Mouse (Mus musculus): Measurements from ENCODE around the gene Cobl. TPM values are rescaled to one million over a fixed set of nuclear protein-coding genes. Genes with fewer than 3 reads are reported as not detected.

The Cobl gene
- polyA plus RNA-seq, 1 experiment from 2014 or later = 5.6 TPM

DNA sequence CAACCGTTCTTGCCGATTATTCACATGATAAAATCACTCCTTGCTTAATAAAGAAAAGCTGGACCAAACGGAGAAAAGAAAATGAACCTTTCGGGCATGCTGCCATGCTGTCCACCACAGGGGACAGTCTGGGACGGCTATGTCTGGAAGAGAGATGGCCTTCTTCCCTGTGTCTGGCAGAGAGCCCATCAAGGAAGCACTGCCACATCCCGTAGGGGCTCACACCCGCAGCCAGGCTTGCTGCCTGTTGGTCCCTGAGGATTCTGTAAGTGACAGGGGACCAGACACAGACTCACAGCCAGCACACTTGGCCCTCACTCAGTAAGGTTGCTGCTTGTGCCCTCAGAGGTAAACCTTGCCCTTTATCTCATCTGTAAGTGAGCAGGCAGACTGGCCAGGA is 235.3 kb downstream of the Cobl start:
- Histone ChIP-seq H3K4me2 (ENCODE audit: low read depth) (no peak overlapping the region), H3K27me3 (ENCODE audit: control insufficient read depth, insufficient read depth, low read length) (no peaks in the 10 kb centered on the region), H3K9ac (ENCODE audit: low read length) (no peak overlapping the region), H3K27ac (ENCODE audit: low read depth, low read length) (no peak overlapping the region), H3K36me3 (ENCODE audit: control insufficient read depth, insufficient read depth, low read length) (no peaks in the 10 kb centered on the region), H3K4me3 (ENCODE audit: low read depth, low read length) (no peak overlapping the region), H3K9me3 (ENCODE audit: control insufficient read depth, low read length) (no peaks in the 10 kb centered on the region), H3K4me1 (ENCODE audit: control insufficient read depth, insufficient read depth, low read length) (no peaks in the 10 kb centered on the region)
- 86% methylated on average over 7 of the region's 7 CpGs for WGBS
- ATAC-seq (ENCODE audit: insufficient read depth, low FRiP score, low TSS enrichment) = no peak
- no peak for DNase-seq (ENCODE audit: low spot score)

DNA sequence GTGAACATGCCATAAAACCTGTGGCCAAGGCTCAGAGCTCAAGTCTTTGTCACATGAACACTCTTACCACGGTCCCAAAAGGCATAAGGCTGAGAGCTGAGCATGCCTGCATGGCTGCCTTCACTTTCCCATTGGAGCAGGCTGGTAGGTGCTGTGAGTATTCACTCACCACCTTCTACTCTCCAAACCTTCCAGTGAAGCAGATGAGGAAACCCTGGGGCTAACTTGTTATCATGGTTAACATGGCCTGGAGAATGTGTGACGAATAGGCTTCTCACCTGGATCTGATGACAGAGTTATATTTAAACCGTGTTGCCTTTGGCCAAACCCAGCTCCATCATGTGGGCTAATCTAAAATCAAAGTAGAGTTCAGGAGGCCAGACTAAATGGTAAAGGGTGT is 237.4 kb downstream of the Cobl start:
- Histone ChIP-seq H3K27ac (ENCODE audit: low read depth, low read length) (no peak overlapping the region), H3K9me3 (ENCODE audit: control insufficient read depth, low read length) (no peaks in the 10 kb centered on the region), H3K4me3 (ENCODE audit: low read depth, low read length) (no peak overlapping the region), H3K27me3 (ENCODE audit: control insufficient read depth, insufficient read depth, low read length) (no peaks in the 10 kb centered on the region), H3K36me3 (ENCODE audit: control insufficient read depth, insufficient read depth, low read length) (no peaks in the 10 kb centered on the region), H3K9ac (ENCODE audit: low read length) (no peak overlapping the region), H3K4me1 (ENCODE audit: control insufficient read depth, insufficient read depth, low read length) (no peaks in the 10 kb centered on the region), H3K4me2 (ENCODE audit: low read depth) (no peak overlapping the region)
- DNase-seq (ENCODE audit: low spot score) = no peak
- no peak for ATAC-seq (ENCODE audit: insufficient read depth, low FRiP score, low TSS enrichment)
- WGBS = 89% methylated on average over 3 of the region's 3 CpGs

DNA sequence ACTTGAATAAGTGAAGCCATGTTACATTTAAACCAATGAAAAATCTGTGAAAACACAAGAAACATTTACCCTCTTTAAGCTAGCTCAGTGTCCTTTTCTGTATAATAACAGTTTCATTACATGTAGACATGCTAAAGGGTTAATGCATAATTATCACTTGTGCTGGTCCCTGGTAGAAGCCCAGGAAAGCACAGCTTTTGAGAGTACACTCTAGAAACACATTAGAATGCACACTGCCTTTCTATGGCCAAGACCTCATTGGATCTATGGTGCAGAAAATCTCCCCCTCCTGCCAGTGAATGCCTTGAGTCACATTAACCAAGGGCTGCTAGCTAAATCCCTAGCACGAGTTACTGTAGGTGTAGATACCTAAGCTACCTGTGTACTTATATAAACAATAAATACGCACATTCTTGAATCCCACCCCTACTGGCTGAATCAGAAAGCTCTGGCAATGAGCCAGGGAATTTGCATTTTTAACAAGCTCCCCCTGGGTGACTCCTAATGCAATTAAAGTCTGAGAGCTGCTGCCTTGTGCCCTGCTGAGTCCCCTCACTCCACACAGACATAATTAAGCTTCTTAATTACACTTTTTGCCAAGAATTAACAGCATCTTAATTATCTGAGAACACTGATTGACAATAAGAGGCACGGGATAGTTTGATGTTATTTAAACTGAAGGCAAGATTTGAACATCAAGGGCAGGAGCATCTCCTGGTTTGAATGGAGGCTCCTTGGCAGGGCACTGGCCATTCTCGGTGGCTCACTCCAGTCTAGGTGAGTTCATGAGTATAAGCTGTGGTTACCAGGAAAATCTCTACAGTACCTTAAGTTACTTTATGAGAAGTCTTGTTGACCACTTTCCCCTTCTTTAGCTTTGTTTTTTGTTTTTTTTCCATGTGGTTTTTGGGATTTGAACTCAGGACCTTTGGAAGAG is 244.9 kb downstream of the Cobl start:
- Histone ChIP-seq H3K4me2 (ENCODE audit: low read depth) (no peak overlapping the region), H3K4me3 (ENCODE audit: low read depth, low read length) (no peak overlapping the region), H3K36me3 (ENCODE audit: control insufficient read depth, insufficient read depth, low read length) (no peaks in the 10 kb centered on the region), H3K9me3 (ENCODE audit: control insufficient read depth, low read length) (no peaks in the 10 kb centered on the region), H3K9ac (ENCODE audit: low read length) (no peak overlapping the region), H3K4me1 (ENCODE audit: control insufficient read depth, insufficient read depth, low read length) (no peaks in the 10 kb centered on the region), H3K27me3 (ENCODE audit: control insufficient read depth, insufficient read depth, low read length) (no peaks in the 10 kb centered on the region), H3K27ac (ENCODE audit: low read depth, low read length) (no peak overlapping the region)
- DNase-seq (ENCODE audit: low spot score) (no peak), ATAC-seq (ENCODE audit: insufficient read depth, low FRiP score, low TSS enrichment) (no peak)
- WGBS = 55% methylated on average over 4 of the region's 4 CpGs

DNA sequence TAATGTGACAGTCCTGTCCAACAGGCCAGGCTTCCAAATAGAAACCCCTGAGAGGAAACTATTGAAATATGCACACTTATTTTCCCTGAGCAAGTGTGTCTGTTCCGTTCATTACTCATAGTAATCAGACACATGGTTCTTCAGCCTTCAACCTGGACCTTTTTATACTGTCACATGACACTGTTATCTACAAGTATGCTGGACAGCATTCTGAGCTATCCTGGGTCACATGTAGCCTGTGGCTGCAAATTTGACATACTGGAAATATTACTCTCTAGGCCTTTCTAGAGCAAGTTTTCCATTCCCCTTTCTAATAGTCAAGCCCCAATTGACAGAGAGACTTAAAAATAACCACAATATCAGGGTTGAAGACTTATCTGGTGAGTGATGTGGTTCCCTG is 247.9 kb downstream of the Cobl start:
- Histone ChIP-seq H3K36me3 (ENCODE audit: control insufficient read depth, insufficient read depth, low read length) (no peaks in the 10 kb centered on the region), H3K9me3 (ENCODE audit: control insufficient read depth, low read length) (no peaks in the 10 kb centered on the region), H3K4me3 (ENCODE audit: low read depth, low read length) (no peak overlapping the region), H3K9ac (ENCODE audit: low read length) (no peak overlapping the region), H3K4me2 (ENCODE audit: low read depth) (no peak overlapping the region), H3K4me1 (ENCODE audit: control insufficient read depth, insufficient read depth, low read length) (no peaks in the 10 kb centered on the region), H3K27ac (ENCODE audit: low read depth, low read length) (no peak overlapping the region), H3K27me3 (ENCODE audit: control insufficient read depth, insufficient read depth, low read length) (no peaks in the 10 kb centered on the region)
- WGBS = 97% methylated on average over 1 of the region's 1 CpGs
- DNase-seq (ENCODE audit: low spot score) (no peak), ATAC-seq (ENCODE audit: insufficient read depth, low FRiP score, low TSS enrichment) (no peak)

DNA sequence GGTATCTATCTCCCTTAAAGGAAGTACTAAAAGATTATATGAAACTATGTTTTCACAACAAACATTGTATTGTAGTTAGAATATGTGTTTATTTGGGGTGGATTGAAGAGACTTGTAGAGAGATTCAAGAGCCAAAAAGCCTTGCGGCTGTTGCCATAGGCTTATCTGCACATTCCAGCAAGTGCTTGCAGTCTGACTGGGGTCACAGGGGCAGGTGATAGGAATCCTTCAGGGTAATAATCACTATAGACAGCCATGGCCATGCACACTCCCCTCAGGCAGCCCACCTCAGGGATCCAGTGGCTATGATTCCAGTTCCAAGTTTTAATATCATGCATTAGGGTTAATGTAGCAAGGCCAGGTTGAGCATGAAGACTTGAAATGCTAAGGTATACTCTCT is 249.2 kb downstream of the Cobl start:
- DNase-seq (ENCODE audit: low spot score) (no peak), ATAC-seq (ENCODE audit: insufficient read depth, low FRiP score, low TSS enrichment) (no peak)
- H3K27ac ChIP-seq (ENCODE audit: low read depth, low read length) = no peak overlapping the region
- H3K4me2 ChIP-seq (ENCODE audit: low read depth) = no peak overlapping the region
- H3K9ac ChIP-seq (ENCODE audit: low read length) = no peak overlapping the region
- no peaks in the 10 kb centered on the region for H3K4me1 ChIP-seq (ENCODE audit: control insufficient read depth, insufficient read depth, low read length)
- H3K9me3 ChIP-seq (ENCODE audit: control insufficient read depth, low read length) = no peaks in the 10 kb centered on the region
- H3K4me3 ChIP-seq (ENCODE audit: low read depth, low read length) = no peak overlapping the region
- WGBS = 89% methylated on average over 1 of the region's 1 CpGs
- no peaks in the 10 kb centered on the region for H3K36me3 ChIP-seq (ENCODE audit: control insufficient read depth, insufficient read depth, low read length)
- no peaks in the 10 kb centered on the region for H3K27me3 ChIP-seq (ENCODE audit: control insufficient read depth, insufficient read depth, low read length)

DNA sequence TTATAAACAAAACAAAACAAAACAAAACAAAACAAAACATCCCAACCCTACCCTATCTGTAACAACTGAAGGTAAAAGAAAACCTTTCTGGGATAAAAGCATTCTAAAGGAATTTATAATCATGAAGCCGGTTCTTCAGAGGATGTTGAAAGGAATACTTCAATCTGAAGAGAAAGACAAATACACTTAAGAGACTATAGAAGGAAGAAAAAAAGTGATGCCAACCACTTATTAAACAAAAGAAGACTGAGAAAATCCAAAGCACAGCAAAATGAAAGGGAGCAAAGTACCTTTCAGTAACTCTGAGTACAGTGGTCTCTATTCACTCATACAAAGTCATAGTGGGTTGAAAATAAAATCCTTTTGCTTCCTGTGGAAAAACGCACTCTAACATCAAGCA is 256.2 kb downstream of the Cobl start:
- no peaks in the 10 kb centered on the region for H3K36me3 ChIP-seq (ENCODE audit: control insufficient read depth, insufficient read depth, low read length)
- 72% methylated on average over 2 of the region's 2 CpGs for WGBS
- no peaks in the 10 kb centered on the region for H3K27me3 ChIP-seq (ENCODE audit: control insufficient read depth, insufficient read depth, low read length)
- no peak for DNase-seq (ENCODE audit: low spot score)
- H3K9ac ChIP-seq (ENCODE audit: low read length) = no peak overlapping the region
- H3K9me3 ChIP-seq (ENCODE audit: control insufficient read depth, low read length) = no peaks in the 10 kb centered on the region
- no peaks in the 10 kb centered on the region for H3K4me1 ChIP-seq (ENCODE audit: control insufficient read depth, insufficient read depth, low read length)
- H3K4me2 ChIP-seq (ENCODE audit: low read depth) = no peak overlapping the region
- H3K27ac ChIP-seq (ENCODE audit: low read depth, low read length) = no peak overlapping the region
- no peak for ATAC-seq (ENCODE audit: insufficient read depth, low FRiP score, low TSS enrichment)
- no peak overlapping the region for H3K4me3 ChIP-seq (ENCODE audit: low read depth, low read length)

DNA sequence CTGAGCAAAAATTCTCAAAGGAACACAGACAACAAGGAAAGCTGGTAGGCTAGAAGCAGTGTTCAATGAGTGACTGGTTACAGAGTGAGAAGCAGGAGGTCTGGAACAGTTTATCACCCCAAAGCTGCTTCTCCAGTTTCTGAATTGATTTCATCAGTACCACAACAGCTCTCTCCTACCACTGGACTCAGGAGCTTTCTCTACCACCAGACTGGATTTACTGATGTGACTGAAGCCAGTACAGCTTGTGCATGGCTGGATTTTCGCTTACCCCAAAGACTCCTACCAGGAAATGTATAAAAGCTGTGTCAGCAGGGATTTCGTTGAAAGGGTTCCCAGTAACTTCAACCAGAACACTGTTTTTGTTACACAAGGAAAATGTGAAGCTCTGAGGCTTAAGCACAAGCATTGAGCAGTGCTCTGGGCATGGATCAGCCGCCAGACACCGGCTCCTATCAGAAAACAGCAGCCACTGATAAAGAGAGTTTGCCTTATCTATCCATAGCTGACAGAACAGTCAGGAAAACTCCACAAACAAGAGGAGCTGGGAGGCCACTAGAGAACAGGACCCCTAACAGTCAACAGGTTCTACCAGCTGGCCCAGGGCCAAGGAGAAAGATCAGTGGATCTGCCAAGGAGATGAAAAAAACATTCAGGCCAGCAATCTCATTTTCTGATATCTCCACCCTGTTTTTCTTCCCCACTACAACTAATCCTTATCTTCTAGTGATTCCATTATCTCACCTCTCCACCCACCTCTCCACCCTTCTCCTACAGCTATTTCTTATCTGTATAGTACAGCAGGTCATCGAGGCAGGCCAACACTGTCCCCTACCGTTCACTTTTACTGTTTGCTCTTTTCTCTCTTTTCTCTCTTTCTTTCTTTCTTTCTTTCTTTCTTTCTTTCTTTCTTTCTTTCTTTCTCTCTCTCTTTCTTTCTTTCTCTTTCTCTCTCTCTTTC is 259.3 kb downstream of the Cobl start:
- Histone ChIP-seq H3K9me3 (ENCODE audit: control insufficient read depth, low read length) (no peaks in the 10 kb centered on the region), H3K4me3 (ENCODE audit: low read depth, low read length) (no peak overlapping the region), H3K9ac (ENCODE audit: low read length) (no peak overlapping the region), H3K4me2 (ENCODE audit: low read depth) (no peak overlapping the region), H3K36me3 (ENCODE audit: control insufficient read depth, insufficient read depth, low read length) (no peaks in the 10 kb centered on the region), H3K4me1 (ENCODE audit: control insufficient read depth, insufficient read depth, low read length) (no peaks in the 10 kb centered on the region), H3K27ac (ENCODE audit: low read depth, low read length) (no peak overlapping the region), H3K27me3 (ENCODE audit: control insufficient read depth, insufficient read depth, low read length) (no peaks in the 10 kb centered on the region)
- DNase-seq (ENCODE audit: low spot score) (no peak), ATAC-seq (ENCODE audit: insufficient read depth, low FRiP score, low TSS enrichment) (no peak)
- WGBS = 76% methylated on average over 6 of the region's 6 CpGs

DNA sequence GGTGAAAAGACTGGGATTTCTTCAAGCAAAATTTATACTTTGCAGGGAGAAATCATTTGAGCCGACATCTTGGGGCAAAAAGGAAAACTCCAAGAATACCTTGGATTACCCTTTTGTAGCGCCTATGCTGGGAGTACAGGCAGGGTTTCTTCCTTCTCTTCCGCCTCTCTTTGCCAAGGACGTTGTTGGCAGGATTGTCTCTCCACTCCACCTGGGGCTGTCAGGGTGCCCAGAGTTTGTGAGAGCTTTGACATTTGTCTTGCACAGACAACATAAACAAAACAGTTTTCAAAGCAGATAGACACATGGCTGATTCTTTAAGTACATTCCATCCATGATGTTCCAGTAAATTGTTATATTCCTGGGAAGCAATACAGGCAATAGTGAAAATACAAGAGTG is 265.3 kb downstream of the Cobl start:
- Histone ChIP-seq H3K27me3 (ENCODE audit: control insufficient read depth, insufficient read depth, low read length) (no peaks in the 10 kb centered on the region), H3K4me1 (ENCODE audit: control insufficient read depth, insufficient read depth, low read length) (no peaks in the 10 kb centered on the region), H3K4me3 (ENCODE audit: low read depth, low read length) (no peak overlapping the region), H3K9ac (ENCODE audit: low read length) (no peak overlapping the region), H3K27ac (ENCODE audit: low read depth, low read length) (no peak overlapping the region), H3K9me3 (ENCODE audit: control insufficient read depth, low read length) (no peaks in the 10 kb centered on the region), H3K4me2 (ENCODE audit: low read depth) (no peak overlapping the region), H3K36me3 (ENCODE audit: control insufficient read depth, insufficient read depth, low read length) (no peaks in the 10 kb centered on the region)
- WGBS = 90% methylated on average over 4 of the region's 4 CpGs
- ATAC-seq (ENCODE audit: insufficient read depth, low FRiP score, low TSS enrichment) (no peak), DNase-seq (ENCODE audit: low spot score) (no peak)
